Mouse (Mus musculus) heart, adult 8-10 months (tissue): Measurements from ENCODE around the gene Ppm1l. TPM values are rescaled to one million over a fixed set of nuclear protein-coding genes. Genes with fewer than 3 reads are reported as not detected.

ENCODE experiments used
- DNase-seq: peaks from one replicate; pipeline ENCODE4 v3.0.0; 2022; ENCODE audit warnings: low spot score
- total RNA-seq, 4 experiments: library from RNA; stranded (reverse); gene quantifications; 2 replicates each; pipeline ENCODE4 v1.2.4; 2022

Gene Ppm1l
- total RNA-seq, 4 experiments from 2014 or later = 27.1 to 35.0 (median 31.1) TPM

- DNase-seq = no peak
These were observed 173.0 kb downstream of the Ppm1l start for GRCm38 (mm10) chr3:69489669-69490068.

- DNase-seq = no peak
These were observed 174.5 kb downstream of the Ppm1l start for GRCm38 (mm10) chr3:69490981-69491681.

- no peak for DNase-seq
These were observed 177.8 kb downstream of the Ppm1l start for GRCm38 (mm10) chr3:69494233-69495010.

- DNase-seq = no peak
These were observed 180.5 kb downstream of the Ppm1l start for GRCm38 (mm10) chr3:69497178-69497577.

- DNase-seq = no peak
These were observed 185.3 kb downstream of the Ppm1l start for GRCm38 (mm10) chr3:69502009-69502408.

GRCm38 (mm10) chr3:69502527-69502926, 185.9 kb downstream of the Ppm1l start:
- no peak for DNase-seq

- no peak for DNase-seq
These were observed 188.4 kb downstream of the Ppm1l start for GRCm38 (mm10) chr3:69505090-69505489.

- no peak for DNase-seq
These were observed 189.7 kb downstream of the Ppm1l start for GRCm38 (mm10) chr3:69506352-69506751.

GRCm38 (mm10) chr3:69509411-69509952, 192.8 kb downstream of the Ppm1l start:
- no peak for DNase-seq

- no peak for DNase-seq
These were observed 195.2 kb downstream of the Ppm1l start for GRCm38 (mm10) chr3:69511881-69512280.

- DNase-seq = no peak
These were observed 195.7 kb downstream of the Ppm1l start for GRCm38 (mm10) chr3:69512402-69512801.

- DNase-seq = no peak
These were observed 199.2 kb downstream of the Ppm1l start for GRCm38 (mm10) chr3:69515730-69516350.

GRCm38 (mm10) chr3:69519188-69519587, 202.5 kb downstream of the Ppm1l start:
- DNase-seq = no peak

- no peak for DNase-seq
These were observed 203.3 kb downstream of the Ppm1l start for GRCm38 (mm10) chr3:69519789-69520558.

- DNase-seq = no peak
These were observed 205.6 kb downstream of the Ppm1l start for GRCm38 (mm10) chr3:69522270-69522669.

GRCm38 (mm10) chr3:69524356-69525071, 207.9 kb downstream of the Ppm1l start:
- no peak for DNase-seq

- no peak for DNase-seq
These were observed 208.4 kb downstream of the Ppm1l start for GRCm38 (mm10) chr3:69525072-69525529.

GRCm38 (mm10) chr3:69527384-69527783, 210.7 kb downstream of the Ppm1l start:
- DNase-seq = no peak

- no peak for DNase-seq
These were observed 212.9 kb downstream of the Ppm1l start for GRCm38 (mm10) chr3:69529576-69529975.

GRCm38 (mm10) chr3:69531511-69531910, 214.8 kb downstream of the Ppm1l start:
- no peak for DNase-seq

GRCm38 (mm10) chr3:69532687-69533086, 216.0 kb downstream of the Ppm1l start:
- DNase-seq = no peak
